Mouse (Mus musculus): ENCODE results near the gene 1810009A15Rik. TPM values are rescaled to one million over a fixed set of nuclear protein-coding genes. Genes with fewer than 3 reads are reported as not detected.

Gene 1810009A15Rik
- total RNA-seq, 1 experiment: 214 TPM

GRCm38 (mm10) chr19:8919684-8920072 lies 31.0 kb downstream of the 1810009A15Rik start:
- H3K9me3 ChIP-seq (ENCODE audit: control insufficient read depth, insufficient read depth, low read depth, low read length): no peaks in the 10 kb centered on the region
- peaks cover 0 to 3% of the 10 kb centered on the region in 2 experiments; a peak in 1 of 4 replicates for H3K4me1 ChIP-seq (ENCODE audit: control insufficient read depth in 2 of 2, insufficient read depth in 2 of 2, low read length in 2 of 2, poor library complexity in 1 of 2)
- no peak overlapping the region; the same call in 1 of the 2 replicates for H3K27ac ChIP-seq (ENCODE audit: insufficient read depth, low read depth, low read length, poor library complexity, severe bottlenecking)
- no peak for DNase-seq (ENCODE audit: low read depth, low spot score)
- peaks cover 11% of the 10 kb centered on the region for H3K36me3 ChIP-seq (ENCODE audit: control insufficient read depth, insufficient read depth, low read length, poor library complexity, severe bottlenecking)
- H3K9ac ChIP-seq (ENCODE audit: insufficient read depth, low read depth, low read length, poor library complexity, severe bottlenecking): peak overlapping the region; percentile 64; the same call in 1 of the 2 replicates
- in situ Hi-C loops (cut with MboI; ENCODE audit: low sequenced_read_pairs in 2 of 2, unreplicated experiment in 2 of 2): loop anchor here in 1 of 2 experiments (25.0 kb wide), 1 partner anchor 1693 kb away; the partner anchor contains the start of genes Ddb1 and Tkfc
- TF ChIP-seq CHD2 (IDR thresholded peaks at IDR 0.05; ENCODE audit: low read depth, low read length): no peak
- TF ChIP-seq ZC3H11A (IDR thresholded peaks at IDR 0.05; ENCODE audit: borderline replicate concordance, low read depth, low read length): 0 out of 2 replicates have a peak, but pooled peaks have one; percentile 0
- peak overlapping the region; percentile 94 to 96; a peak in 3 of 4 replicates for H3K4me3 ChIP-seq (ENCODE audit: insufficient read depth in 1 of 2, low read depth in 1 of 2, low read length in 2 of 2, poor library complexity in 1 of 2, severe bottlenecking in 1 of 2)

- Histone ChIP-seq H3K4me3 (ENCODE audit: insufficient read depth in 1 of 2, low read depth in 1 of 2, low read length in 2 of 2, poor library complexity in 1 of 2, severe bottlenecking in 1 of 2) (peak within 1 kb of the TSS; percentile 94 to 96), H3K4me1 (ENCODE audit: control insufficient read depth in 2 of 2, insufficient read depth in 2 of 2, low read length in 2 of 2, poor library complexity in 1 of 2) (peaks cover 0 to 3% of the 10 kb centered on the region in 2 experiments; a peak in 1 of 4 replicates), H3K36me3 (ENCODE audit: control insufficient read depth, insufficient read depth, low read length, poor library complexity, severe bottlenecking) (peaks cover 6% of the 10 kb centered on the region), H3K9ac (ENCODE audit: insufficient read depth, low read depth, low read length, poor library complexity, severe bottlenecking) (peak within 1 kb of the TSS; percentile 88), H3K27ac (ENCODE audit: insufficient read depth, low read depth, low read length, poor library complexity, severe bottlenecking) (peak within 1 kb of the TSS; percentile 68), H3K9me3 (ENCODE audit: control insufficient read depth, insufficient read depth, low read depth, low read length) (no peaks in the 10 kb centered on the region)
- in situ Hi-C loops (cut with MboI; ENCODE audit: low sequenced_read_pairs in 2 of 2, unreplicated experiment in 2 of 2): loop anchor here in 1 of 2 experiments (25.0 kb wide), 1 partner anchor 1692 kb away; the partner anchor contains the start of genes Ddb1 and Tkfc
- peak; percentile 89 for DNase-seq (ENCODE audit: low read depth, low spot score)
- TF ChIP-seq CHD2 (IDR thresholded peaks at IDR 0.05; ENCODE audit: low read depth, low read length) (no peak), HCFC1 (IDR thresholded peaks at IDR 0.05; ENCODE audit: borderline replicate concordance, insufficient read depth, low read length) (no peak), MAFK (IDR thresholded peaks at IDR 0.05; ENCODE audit: insufficient read depth, low read depth, low read length) (no peak), ZNF384 (IDR thresholded peaks at IDR 0.05; ENCODE audit: low read depth, low read length) (no peak), ZC3H11A (IDR thresholded peaks at IDR 0.05; ENCODE audit: borderline replicate concordance, low read depth, low read length) (no peak)
Measured at GRCm38 (mm10) chr19:8920073-8920736, 31.6 kb downstream of the 1810009A15Rik start, which contains the start of gene B3gat3. Gene B3gat3, plus strand, starts transcription at chr19:8920374.

DNA sequence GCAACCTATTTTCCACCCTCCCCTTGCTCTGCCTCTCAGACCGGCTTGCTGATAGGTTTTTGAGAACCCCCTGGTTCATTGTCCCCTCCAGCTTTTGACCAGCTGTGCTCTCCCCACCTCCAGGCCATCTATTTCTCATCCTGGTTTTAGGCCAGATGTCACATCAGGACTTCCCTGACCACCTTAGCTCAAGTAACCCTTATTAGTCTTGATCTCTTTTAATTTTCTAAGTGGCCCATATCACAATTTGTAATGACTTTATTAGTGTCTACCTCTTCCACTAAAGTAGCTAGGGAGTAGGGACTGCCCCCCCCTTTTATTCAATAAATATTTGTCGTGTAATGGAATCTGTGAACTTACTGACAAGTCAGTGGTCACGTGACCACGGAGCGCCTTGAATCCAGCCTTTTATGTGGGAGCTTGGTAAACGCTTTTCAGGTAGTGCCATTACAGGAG lies 32.2 kb downstream of the 1810009A15Rik start:
- in situ Hi-C loops (cut with MboI; ENCODE audit: low sequenced_read_pairs in 2 of 2, unreplicated experiment in 2 of 2): loop anchor here in 1 of 2 experiments (25.0 kb wide), 1 partner anchor 1691 kb away; the partner anchor contains the start of genes Ddb1 and Tkfc
- Histone ChIP-seq H3K4me3 (ENCODE audit: insufficient read depth in 1 of 2, low read depth in 1 of 2, low read length in 2 of 2, poor library complexity in 1 of 2, severe bottlenecking in 1 of 2) (peak overlapping the region; percentile 94 to 96), H3K9ac (ENCODE audit: insufficient read depth, low read depth, low read length, poor library complexity, severe bottlenecking) (peak overlapping the region; percentile 88), H3K27ac (ENCODE audit: insufficient read depth, low read depth, low read length, poor library complexity, severe bottlenecking) (peak overlapping the region; percentile 68; the same call in 1 of the 2 replicates), H3K9me3 (ENCODE audit: control insufficient read depth, insufficient read depth, low read depth, low read length) (no peaks in the 10 kb centered on the region), H3K4me1 (ENCODE audit: control insufficient read depth in 2 of 2, insufficient read depth in 2 of 2, low read length in 2 of 2, poor library complexity in 1 of 2) (peaks cover 0 to 3% of the 10 kb centered on the region in 2 experiments; a peak in 1 of 4 replicates), H3K36me3 (ENCODE audit: control insufficient read depth, insufficient read depth, low read length, poor library complexity, severe bottlenecking) (no peaks in the 10 kb centered on the region; the same call in 1 of the 2 replicates)
- TF ChIP-seq ZC3H11A (IDR thresholded peaks at IDR 0.05; ENCODE audit: borderline replicate concordance, low read depth, low read length) (0 out of 2 replicates have a peak, but pooled peaks have one; percentile 1), MAFK (IDR thresholded peaks at IDR 0.05; ENCODE audit: insufficient read depth, low read depth, low read length) (no peak)
- DNase-seq (ENCODE audit: low read depth, low spot score): no peak

- no peak for DNase-seq (ENCODE audit: low read depth, low spot score)
- Histone ChIP-seq H3K27ac (ENCODE audit: insufficient read depth, low read depth, low read length, poor library complexity, severe bottlenecking) (no peak overlapping the region), H3K36me3 (ENCODE audit: control insufficient read depth, insufficient read depth, low read length, poor library complexity, severe bottlenecking) (no peaks in the 10 kb centered on the region), H3K9me3 (ENCODE audit: control insufficient read depth, insufficient read depth, low read depth, low read length) (no peaks in the 10 kb centered on the region), H3K4me3 (ENCODE audit: insufficient read depth in 1 of 2, low read depth in 1 of 2, low read length in 2 of 2, poor library complexity in 1 of 2, severe bottlenecking in 1 of 2) (no peak overlapping the region), H3K9ac (ENCODE audit: insufficient read depth, low read depth, low read length, poor library complexity, severe bottlenecking) (0 out of 2 replicates have a peak overlapping the region, but pooled peaks have one; percentile 1), H3K4me1 (ENCODE audit: control insufficient read depth in 2 of 2, insufficient read depth in 2 of 2, low read length in 2 of 2, poor library complexity in 1 of 2) (peaks cover 0 to 3% of the 10 kb centered on the region in 2 experiments; a peak in 1 of 4 replicates)
- TF ChIP-seq ZNF384 (IDR thresholded peaks at IDR 0.05; ENCODE audit: low read depth, low read length) (no peak), ZC3H11A (IDR thresholded peaks at IDR 0.05; ENCODE audit: borderline replicate concordance, low read depth, low read length) (no peak), HCFC1 (IDR thresholded peaks at IDR 0.05; ENCODE audit: borderline replicate concordance, insufficient read depth, low read length) (no peak), MAFK (IDR thresholded peaks at IDR 0.05; ENCODE audit: insufficient read depth, low read depth, low read length) (no peak), CHD2 (IDR thresholded peaks at IDR 0.05; ENCODE audit: low read depth, low read length) (no peak)
- in situ Hi-C loops (cut with MboI; ENCODE audit: low sequenced_read_pairs in 2 of 2, unreplicated experiment in 2 of 2): loop anchor here in 1 of 2 experiments (25.0 kb wide), 1 partner anchor 1691 kb away; the partner anchor contains the start of genes Ddb1 and Tkfc
Measured at GRCm38 (mm10) chr19:8921741-8922140, 33.1 kb downstream of the 1810009A15Rik start.

Data from ES-E14 (cell line).